12 mouse cellular contexts compared by ENCODE assay signal in genomic region chr6:127253935-127254334, GRCm38 (mm10).
A peak's percentile ranks its signal among the peaks of the same experiment; 100 is the strongest.
DNase-seq lines count a peak whose midpoint lies in the region.
"Had no signal": no experiment of that assay in that cellular context is flagged by ENCODE, and none has a peak within 500 bp of the region (broad histone marks: within the 10 kb centered on the region; RNA-seq: fewer than 3 reads in every experiment).

No protein-coding gene starts in this region.

- DNase-seq in layer of hippocampus, adult 11-12 months (ENCODE audit: low spot score) = peak; percentile 33
- DNase-seq in layer of hippocampus, adult 8-10 months (ENCODE audit: low spot score in 2 of 2) = no peak
- peak; percentile 66 to 74 for DNase-seq in spleen, postnatal 36 days (ENCODE audit: low spot score in 2 of 2)
- no peak for DNase-seq in spleen, postnatal 4 days (ENCODE audit: low spot score in 2 of 2)
- peak; percentile 63 for DNase-seq in lung, postnatal 36 days
- DNase-seq in telencephalon, adult 2 months (ENCODE audit: low read depth, low spot score) = peak; percentile 18
- DNase-seq in layer of hippocampus, postnatal 36 days = no peak
- no peak for DNase-seq in cerebellum, postnatal 10 days
- DNase-seq: cerebellum, adult 9-10 months; heart, postnatal 14 days; right cerebral cortex, adult 18-20 months; thymus, postnatal 25 days had no signal

Comparison
In these comparisons a context has a peak if more than half of its experiments do, and no peak if none do; other contexts are left out.
1. DNase-seq: peak in layer of hippocampus, adult 11-12 months (single experiment), spleen, postnatal 36 days (2 of 2), lung, postnatal 36 days (single experiment) and telencephalon, adult 2 months (single experiment); none in layer of hippocampus, adult 8-10 months (0 of 2), spleen, postnatal 4 days (0 of 2), layer of hippocampus, postnatal 36 days (0 of 2) and cerebellum, postnatal 10 days (0 of 2).